Mouse (Mus musculus): Measurements from ENCODE around the gene Olfr307.
"Not testable (repeated sequence)": the region's sequence is repeated elsewhere in the genome, so short reads cannot be mapped to it uniquely, and the experiment has no call there.

Olfr307 gene

DNA sequence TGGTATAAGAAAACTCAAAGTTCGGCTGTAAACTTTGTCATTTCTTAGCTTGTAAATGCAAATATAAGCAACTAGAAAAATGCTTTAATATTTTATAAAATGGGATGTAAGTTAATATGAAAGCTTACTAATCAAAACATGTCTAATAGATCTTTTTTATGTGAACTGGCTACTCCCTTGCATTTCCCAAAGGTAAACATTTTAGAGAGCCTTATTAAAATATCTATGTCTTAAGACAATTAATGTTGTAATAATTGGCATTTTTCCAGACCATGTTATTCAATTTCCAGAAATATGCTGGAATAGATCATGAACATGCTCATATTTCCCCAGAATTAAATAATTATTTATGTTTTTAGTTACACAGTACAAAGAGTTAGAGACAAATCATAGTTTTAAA is at the start of gene Olfr307:
TSS of gene Olfr307 (minus strand) at position 101 of the 400 bp plus-strand sequence.
- DNase-seq (ENCODE audit: extremely low read depth, low read depth) = no peak

GRCm38 (mm10) chr7:86386558-86386957 is 49.2 kb upstream of the Olfr307 start, which contains the start of gene Olfr304:
Gene Olfr304 (minus strand): TSS chr7:86386658.
- DNase-seq (ENCODE audit: extremely low read depth, low read depth) = no peak

DNA sequence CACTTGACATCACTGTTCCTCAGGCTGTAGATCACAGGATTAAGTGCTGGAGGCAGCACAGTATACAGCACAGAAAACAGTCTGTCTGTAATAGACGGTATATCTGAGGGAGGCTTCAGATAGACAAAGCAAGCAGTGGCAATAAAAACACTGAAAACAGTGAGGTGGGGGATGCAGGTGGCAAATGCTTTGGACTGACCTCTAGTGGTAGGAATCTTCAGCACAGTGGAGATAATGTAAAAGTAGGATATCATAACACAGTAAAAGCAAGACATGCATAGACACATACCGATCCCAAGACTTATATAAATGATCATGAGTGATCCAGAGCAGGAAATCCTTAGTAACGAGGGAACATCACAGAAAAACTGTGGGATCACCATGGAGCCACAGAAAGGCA is 48.4 kb upstream of the Olfr307 start:
- DNase-seq (ENCODE audit: extremely low read depth, low read depth) = no peak

DNA sequence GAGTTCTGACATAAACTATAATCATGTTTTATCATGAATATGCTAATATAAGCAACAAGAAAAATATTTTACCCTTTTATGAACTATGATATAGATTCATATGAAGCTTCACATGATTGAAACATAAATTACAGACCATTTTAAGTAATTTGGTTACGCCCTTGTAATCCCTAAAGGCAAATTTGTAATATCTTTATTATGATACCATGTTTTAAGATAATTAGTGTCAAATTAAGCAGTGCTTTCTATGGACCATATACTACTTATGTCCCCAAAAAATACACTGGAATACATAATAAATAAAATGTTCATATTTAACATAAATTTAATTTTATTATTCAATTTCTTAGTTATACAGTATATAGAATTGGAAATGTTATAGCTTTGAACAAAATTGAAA is 29.4 kb upstream of the Olfr307 start, which contains the start of gene Olfr305:
TSS of gene Olfr305 (minus strand) at position 101 of the 400 bp plus-strand sequence.
- no peak for DNase-seq (ENCODE audit: extremely low read depth, low read depth)

DNA sequence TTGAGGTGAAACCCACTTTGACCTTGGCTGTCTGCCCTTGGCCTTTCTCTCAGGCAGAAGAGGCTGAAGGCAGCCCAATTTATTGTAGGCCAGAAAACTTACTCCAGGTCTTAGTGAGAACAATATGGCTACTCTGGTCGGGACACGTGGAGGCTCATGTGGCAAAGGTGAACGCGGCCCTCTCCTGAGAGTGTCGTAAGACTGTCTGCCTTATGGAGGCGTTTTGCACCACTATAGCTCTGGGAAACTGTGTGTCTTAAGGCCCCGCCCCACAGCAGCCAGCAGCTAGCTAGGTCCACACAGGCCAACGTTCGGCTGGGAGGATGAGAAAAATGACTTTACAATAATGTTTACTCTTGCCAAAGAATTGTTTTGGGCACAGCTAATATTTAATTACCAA is 8.9 kb upstream of the Olfr307 start:
- not testable (repeated sequence) for DNase-seq (ENCODE audit: extremely low read depth, low read depth)

- no peak for DNase-seq (ENCODE audit: extremely low read depth, low read depth)
Measured at GRCm38 (mm10) chr7:86344253-86344652, 6.9 kb upstream of the Olfr307 start.

GRCm38 (mm10) chr7:86342881-86343565 is 5.6 kb upstream of the Olfr307 start:
- no peak for DNase-seq (ENCODE audit: extremely low read depth, low read depth)

GRCm38 (mm10) chr7:86325530-86325929 is 11.9 kb downstream of the Olfr307 start, which contains the start of gene Olfr308:
Gene Olfr308 (minus strand): TSS chr7:86325630.
- DNase-seq (ENCODE audit: extremely low read depth, low read depth) = no peak

- no peak for DNase-seq (ENCODE audit: extremely low read depth, low read depth)
Measured at GRCm38 (mm10) chr7:86321323-86321722, 16.1 kb downstream of the Olfr307 start.

DNA sequence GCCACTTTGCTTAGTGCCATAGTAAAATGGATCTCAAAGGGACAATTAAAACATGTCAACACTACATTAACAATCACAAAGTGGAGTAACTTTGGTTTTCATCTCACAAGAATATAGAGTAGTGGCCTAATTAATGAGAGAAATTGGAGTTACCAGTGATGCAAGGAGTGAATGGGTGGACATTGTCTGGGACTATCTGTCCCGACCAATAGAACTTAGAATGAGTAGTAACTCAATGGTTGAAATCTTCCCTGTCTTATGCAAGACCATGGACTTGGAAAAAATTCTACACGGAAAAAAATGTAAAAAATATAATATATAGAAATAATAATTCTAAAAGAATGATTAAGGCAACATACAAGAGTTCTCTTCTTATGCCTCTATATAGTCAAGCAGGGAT is 23.8 kb downstream of the Olfr307 start, which contains the start of gene Olfr309:
TSS of gene Olfr309 (minus strand) at position 101 of the 400 bp plus-strand sequence.
- DNase-seq (ENCODE audit: extremely low read depth, low read depth) = no peak

Measured in MEL-GATA-1-ER (cell line).